15 mouse cellular contexts compared by ENCODE assay signal in the genomic region with DNA sequence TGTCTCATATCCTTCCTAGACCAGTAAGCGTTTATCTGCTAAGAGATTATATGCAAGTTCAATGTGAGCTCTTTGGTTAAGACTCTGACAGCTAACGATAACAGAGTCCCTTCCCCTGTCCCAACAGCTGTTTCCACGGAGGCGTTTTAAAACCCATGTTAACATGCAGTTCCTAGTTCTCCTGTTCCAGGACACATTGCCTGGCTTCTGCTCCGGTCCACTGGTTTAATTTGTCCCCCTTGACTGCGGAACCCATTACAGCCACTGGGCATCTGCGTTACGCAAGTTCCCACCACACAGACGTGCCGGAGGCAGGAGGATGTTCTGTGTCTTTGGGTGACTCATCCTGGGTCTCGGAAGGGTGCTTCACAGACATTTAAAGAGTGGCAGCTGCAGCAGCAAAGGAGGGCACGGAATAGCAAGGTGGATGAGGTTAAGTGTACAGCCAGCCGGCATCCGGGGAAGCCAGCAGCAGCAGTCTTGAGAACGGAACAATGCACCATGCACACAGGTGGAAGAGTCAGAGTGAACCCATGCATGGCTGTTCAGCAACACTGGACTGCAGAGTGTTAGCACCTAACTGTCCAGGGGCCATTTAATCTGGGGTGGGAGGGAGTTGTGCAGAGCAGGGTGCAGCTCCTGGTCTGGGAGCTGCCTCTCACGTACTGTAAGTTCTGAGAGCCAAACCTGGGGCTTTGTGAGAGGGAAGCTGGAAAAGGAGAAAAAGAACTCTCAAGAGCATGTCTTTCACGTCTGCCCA.
A peak's percentile ranks its signal among the peaks of the same experiment; 100 is the strongest.
DNase-seq lines count a peak whose midpoint lies in the region; ATAC-seq lines count a peak whose summit lies in the region.
"Had no signal": no experiment of that assay in that cellular context is flagged by ENCODE, and none has a peak within 500 bp of the region (broad histone marks: within the 10 kb centered on the region; RNA-seq: fewer than 3 reads in every experiment).

No protein-coding gene starts in this region.

- WGBS in neural tube, embryonic 13.5 days, result 74% methylated on average over 17 of the region's 17 CpGs
- WGBS in kidney, embryonic 14.5 days, result 53% methylated on average over 17 of the region's 17 CpGs
- WGBS in neural tube, embryonic 15.5 days, result 69% methylated on average over 17 of the region's 17 CpGs
- 89% methylated on average over 17 of the region's 17 CpGs for WGBS in forebrain, embryonic 14.5 days

- intact Hi-C loops in gastrocnemius, postnatal 14 days (cut with DNase I; ENCODE audit: low total_unique reads), result no loop called here

- H3K9me3 ChIP-seq in neural tube, embryonic 13.5 days, result 0 out of 2 replicates have a peak, but pooled peaks cover 5% of the 10 kb centered on the region
- H3K9me3 ChIP-seq in kidney, embryonic 14.5 days (ENCODE audit: control insufficient read depth, low read length), result peaks cover 10% of the 10 kb centered on the region; the same call in 1 of the 2 replicates
- H3K9me3 ChIP-seq in neural tube, embryonic 15.5 days (replicated peaks), result 0 out of 2 replicates have a peak, but pooled peaks cover 10% of the 10 kb centered on the region
- H3K9me3 ChIP-seq in forebrain, embryonic 14.5 days (replicated peaks; ENCODE audit: control insufficient read depth, low read length), result no peaks in the 10 kb centered on the region
- H3K9me3 ChIP-seq: midbrain, embryonic 15.5 days; neural tube, embryonic 12.5 days had no signal

- no peak overlapping the region for H3K9ac ChIP-seq in neural tube, embryonic 13.5 days
- no peak overlapping the region for H3K9ac ChIP-seq in kidney, embryonic 14.5 days (ENCODE audit: low read depth, low read length)
- no peak overlapping the region for H3K9ac ChIP-seq in neural tube, embryonic 15.5 days (replicated peaks)
- no peak overlapping the region for H3K9ac ChIP-seq in forebrain, embryonic 14.5 days (ENCODE audit: low read length)
- H3K9ac ChIP-seq: liver, embryonic 14.5 days; midbrain, embryonic 15.5 days; neural tube, embryonic 12.5 days had no signal

- no peak overlapping the region for H3K4me2 ChIP-seq in neural tube, embryonic 13.5 days
- peak overlapping the region; percentile 9; the same call in 1 of the 2 replicates for H3K4me2 ChIP-seq in kidney, embryonic 14.5 days (replicated peaks; ENCODE audit: low read depth, low read length)
- H3K4me2 ChIP-seq in neural tube, embryonic 15.5 days, result peak overlapping the region; percentile 15; the same call in 1 of the 2 replicates
- H3K4me2 ChIP-seq in forebrain, embryonic 14.5 days (ENCODE audit: low read length), result no peak overlapping the region
- H3K4me2 ChIP-seq: midbrain, embryonic 15.5 days; neural tube, embryonic 12.5 days had no signal

- H3K27me3 ChIP-seq in neural tube, embryonic 13.5 days, result no peaks in the 10 kb centered on the region
- no peaks in the 10 kb centered on the region for H3K27me3 ChIP-seq in kidney, embryonic 14.5 days (ENCODE audit: control insufficient read depth, insufficient read depth, low read length)
- no peaks in the 10 kb centered on the region for H3K27me3 ChIP-seq in neural tube, embryonic 15.5 days (replicated peaks)
- no peaks in the 10 kb centered on the region for H3K27me3 ChIP-seq in forebrain, embryonic 14.5 days (replicated peaks; ENCODE audit: control insufficient read depth, insufficient read depth, low read length)
- H3K27me3 ChIP-seq: midbrain, embryonic 15.5 days; neural tube, embryonic 12.5 days had no signal

- H3K4me1 ChIP-seq in neural tube, embryonic 13.5 days (replicated peaks), result peaks cover 16% of the 10 kb centered on the region
- peaks cover 2% of the 10 kb centered on the region; the same call in 1 of the 2 replicates for H3K4me1 ChIP-seq in kidney, embryonic 14.5 days (ENCODE audit: control insufficient read depth, insufficient read depth, low read length)
- H3K4me1 ChIP-seq in neural tube, embryonic 15.5 days, result peaks cover 17% of the 10 kb centered on the region
- H3K4me1 ChIP-seq in forebrain, embryonic 14.5 days (ENCODE audit: control insufficient read depth, insufficient read depth, low read length), result peaks cover under 1% of the 10 kb centered on the region; the same call in 1 of the 2 replicates

- peak; percentile 38; the same call in 1 of the 2 replicates for ATAC-seq in neural tube, embryonic 13.5 days (ENCODE audit: low read depth)
- ATAC-seq in kidney, embryonic 14.5 days (ENCODE audit: low FRiP score, low TSS enrichment), result peak; percentile 75
- ATAC-seq in neural tube, embryonic 15.5 days (ENCODE audit: low FRiP score), result no peak
- no peak for ATAC-seq in forebrain, embryonic 14.5 days
- ATAC-seq: intestine, postnatal 0 days; midbrain, embryonic 15.5 days had no signal

- no peak overlapping the region for H3K4me3 ChIP-seq in neural tube, embryonic 13.5 days
- no peak overlapping the region for H3K4me3 ChIP-seq in kidney, embryonic 14.5 days (ENCODE audit: low read length)
- H3K4me3 ChIP-seq in neural tube, embryonic 15.5 days (replicated peaks), result no peak overlapping the region
- H3K4me3 ChIP-seq in forebrain, embryonic 14.5 days (ENCODE audit: low read depth, low read length), result no peak overlapping the region
- H3K4me3 ChIP-seq: embryonic facial prominence, embryonic 10.5 days; midbrain, embryonic 15.5 days; neural tube, embryonic 12.5 days had no signal

- H3K27ac ChIP-seq in neural tube, embryonic 13.5 days (replicated peaks), result no peak overlapping the region
- H3K27ac ChIP-seq in kidney, embryonic 14.5 days (ENCODE audit: low read depth, low read length), result no peak overlapping the region
- no peak overlapping the region for H3K27ac ChIP-seq in neural tube, embryonic 15.5 days (replicated peaks)
- no peak overlapping the region for H3K27ac ChIP-seq in forebrain, embryonic 14.5 days (ENCODE audit: low read depth, low read length)
- H3K27ac ChIP-seq: embryonic facial prominence, embryonic 10.5 days; liver, embryonic 14.5 days; midbrain, embryonic 15.5 days; neural tube, embryonic 12.5 days had no signal

- H3K36me3 ChIP-seq in neural tube, embryonic 13.5 days, result no peaks in the 10 kb centered on the region
- H3K36me3 ChIP-seq in kidney, embryonic 14.5 days (ENCODE audit: control insufficient read depth, insufficient read depth, low read length), result no peaks in the 10 kb centered on the region
- no peaks in the 10 kb centered on the region for H3K36me3 ChIP-seq in neural tube, embryonic 15.5 days
- H3K36me3 ChIP-seq in forebrain, embryonic 14.5 days (ENCODE audit: control insufficient read depth, insufficient read depth, low read length), result no peaks in the 10 kb centered on the region
- H3K36me3 ChIP-seq: embryonic facial prominence, embryonic 10.5 days; midbrain, embryonic 15.5 days; neural tube, embryonic 12.5 days had no signal

- peak; percentile 9 for DNase-seq in gastrocnemius, postnatal 10 days
- no peak for DNase-seq in gastrocnemius, postnatal 14 days
- no peak for DNase-seq in neural tube, embryonic 10.5 days (ENCODE audit: extremely low spot score, low spot score)
- DNase-seq in ovary, postnatal 14 days (ENCODE audit: low spot score), result no peak
- no peak for DNase-seq in forebrain, embryonic 14.5 days (ENCODE audit: low spot score)
- DNase-seq: adrenal gland, adult 2 months; right cerebral cortex, adult 18-20 months had no signal

Comparison
In these comparisons a context has a peak if more than half of its experiments do, and no peak if none do; other contexts are left out.
1. ATAC-seq: peak in neural tube, embryonic 13.5 days (single experiment) and kidney, embryonic 14.5 days (single experiment); none in neural tube, embryonic 15.5 days (single experiment) and forebrain, embryonic 14.5 days (single experiment).
2. H3K4me2 ChIP-seq: peak in kidney, embryonic 14.5 days (single experiment) and neural tube, embryonic 15.5 days (single experiment); none in neural tube, embryonic 13.5 days (single experiment) and forebrain, embryonic 14.5 days (single experiment).